Mouse (Mus musculus): ENCODE results near the gene Gpr27. TPM values are rescaled to one million over a fixed set of nuclear protein-coding genes. Genes with fewer than 3 reads are reported as not detected.

Gpr27 gene
- polyA plus RNA-seq (2014; fragmentation: Nextera tagmentation; extraction: Ambion mirVana), result 0.53 and 0.55 TPM in 2 replicates

DNA sequence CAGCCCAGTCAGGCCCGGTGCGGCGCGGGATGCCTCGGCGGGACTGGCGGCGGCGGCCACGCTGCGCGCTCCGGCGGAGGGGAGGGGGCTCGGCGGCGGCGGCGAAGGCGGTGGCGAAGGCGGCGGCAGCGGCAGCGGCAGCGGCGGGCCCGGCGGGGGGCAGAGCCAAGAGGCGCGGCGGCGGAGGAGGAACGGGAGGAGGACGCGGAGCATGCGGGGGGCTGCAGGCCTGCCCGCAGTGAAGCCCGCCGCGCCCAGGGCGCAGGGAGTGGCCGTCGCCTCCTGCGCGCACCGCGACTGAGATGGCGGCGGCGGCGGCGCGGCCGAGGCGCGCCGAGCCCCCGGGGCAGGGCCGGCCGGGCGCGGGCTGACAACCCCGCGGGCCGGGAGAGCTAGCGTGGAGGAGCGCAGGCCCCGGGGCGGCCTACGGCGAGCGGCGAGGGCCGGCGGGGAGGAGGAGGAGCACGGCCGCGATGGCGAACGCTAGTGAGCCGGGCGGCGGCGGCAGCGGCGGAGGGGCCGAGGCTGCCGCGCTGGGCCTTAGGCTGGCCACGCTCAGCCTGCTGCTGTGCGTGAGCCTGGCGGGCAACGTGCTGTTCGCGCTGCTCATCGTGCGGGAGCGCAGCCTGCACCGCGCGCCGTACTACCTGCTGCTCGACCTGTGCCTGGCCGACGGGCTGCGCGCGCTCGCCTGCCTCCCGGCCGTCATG lies at the start of gene Gpr27:
Gpr27 (plus strand) TSS at position 474 of the 710 bp plus-strand sequence.
- H3K9me3 ChIP-seq (ENCODE audit: control insufficient read depth, low read length), result no peaks in the 10 kb centered on the region
- 2% methylated on average over 92 of the region's 112 CpGs for WGBS
- no peak within 1 kb of the TSS for H3K27ac ChIP-seq (ENCODE audit: low read depth, low read length)
- DNase-seq (ENCODE audit: low spot score), result peak; percentile 55
- ATAC-seq (replicated peaks; ENCODE audit: low FRiP score), result peak; percentile 23
- H3K4me2 ChIP-seq, result peak within 1 kb of the TSS; percentile 76
- peaks cover 3% of the 10 kb centered on the region; the same call in 1 of the 2 replicates for H3K4me1 ChIP-seq (replicated peaks; ENCODE audit: control insufficient read depth, insufficient read depth, low read length)
- no peaks in the 10 kb centered on the region for H3K36me3 ChIP-seq (ENCODE audit: control insufficient read depth, insufficient read depth, low read length)
- H3K27me3 ChIP-seq (replicated peaks; ENCODE audit: control insufficient read depth, insufficient read depth, low read length), result peaks cover 77% of the 10 kb centered on the region
- peak within 1 kb of the TSS; percentile 40; the same call in 1 of the 2 replicates for H3K9ac ChIP-seq (ENCODE audit: low read depth, low read length)
- H3K4me3 ChIP-seq (ENCODE audit: low read depth, low read length), result peak within 1 kb of the TSS; percentile 63

- no peak for ATAC-seq (replicated peaks; ENCODE audit: low FRiP score)
- no peak overlapping the region for H3K27ac ChIP-seq (ENCODE audit: low read depth, low read length)
- whole genome bisulfite sequencing, result 57% methylated on average over 10 of the region's 10 CpGs
Measured at GRCm38 (mm10) chr6:99643439-99644199, 48.9 kb upstream of the Gpr27 start.

GRCm38 (mm10) chr6:99644386-99644785 lies 48.1 kb upstream of the Gpr27 start:
- DNase-seq (ENCODE audit: low spot score), result no peak
- H3K4me2 ChIP-seq, result no peak overlapping the region
- no peaks in the 10 kb centered on the region for H3K27me3 ChIP-seq (replicated peaks; ENCODE audit: control insufficient read depth, insufficient read depth, low read length)
- WGBS, result 71% methylated on average over 5 of the region's 5 CpGs
- H3K27ac ChIP-seq (ENCODE audit: low read depth, low read length), result no peak overlapping the region
- H3K9ac ChIP-seq (ENCODE audit: low read depth, low read length), result no peak overlapping the region
- no peak overlapping the region for H3K4me3 ChIP-seq (ENCODE audit: low read depth, low read length)
- no peaks in the 10 kb centered on the region for H3K9me3 ChIP-seq (ENCODE audit: control insufficient read depth, low read length)
- ATAC-seq (replicated peaks; ENCODE audit: low FRiP score), result no peak
- no peaks in the 10 kb centered on the region for H3K36me3 ChIP-seq (ENCODE audit: control insufficient read depth, insufficient read depth, low read length)
- no peaks in the 10 kb centered on the region for H3K4me1 ChIP-seq (replicated peaks; ENCODE audit: control insufficient read depth, insufficient read depth, low read length)

More at GRCm38 (mm10) chr6:99643439-99644199, 48.9 kb upstream of the Gpr27 start:
- Histone ChIP-seq H3K27me3 (replicated peaks; ENCODE audit: control insufficient read depth, insufficient read depth, low read length) (no peaks in the 10 kb centered on the region), H3K9me3 (ENCODE audit: control insufficient read depth, low read length) (no peaks in the 10 kb centered on the region), H3K4me2 (no peak overlapping the region), H3K4me3 (ENCODE audit: low read depth, low read length) (no peak overlapping the region), H3K36me3 (ENCODE audit: control insufficient read depth, insufficient read depth, low read length) (no peaks in the 10 kb centered on the region), H3K4me1 (replicated peaks; ENCODE audit: control insufficient read depth, insufficient read depth, low read length) (no peaks in the 10 kb centered on the region), H3K9ac (ENCODE audit: low read depth, low read length) (no peak overlapping the region)
- no peak for DNase-seq (ENCODE audit: low spot score)

DNA sequence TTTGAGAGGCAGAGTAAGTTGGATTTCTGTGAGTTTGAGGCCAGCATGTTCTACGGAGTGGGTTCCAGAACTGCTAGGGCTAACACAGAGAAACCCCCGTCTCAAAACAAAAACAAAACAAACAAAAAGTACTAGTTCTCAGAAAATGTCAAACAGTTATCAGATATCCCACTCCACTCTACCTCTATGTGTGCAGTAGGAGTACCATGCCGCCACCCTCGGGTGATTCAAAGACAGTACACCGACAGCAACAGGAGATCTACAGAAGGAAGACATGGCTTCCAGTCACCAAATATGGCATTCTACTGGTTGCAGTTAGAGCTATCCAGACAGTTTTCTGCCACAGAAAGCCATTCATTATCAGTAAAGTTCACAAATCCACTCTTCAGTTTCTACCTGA lies 47.6 kb upstream of the Gpr27 start:
- whole genome bisulfite sequencing, result 67% methylated on average over 5 of the region's 5 CpGs

GRCm38 (mm10) chr6:99646344-99646743 lies 46.1 kb upstream of the Gpr27 start:
- ATAC-seq (replicated peaks; ENCODE audit: low FRiP score) (no peak), DNase-seq (ENCODE audit: low spot score) (no peak)
- no peak overlapping the region for H3K9ac ChIP-seq (ENCODE audit: low read depth, low read length)
- H3K4me1 ChIP-seq (replicated peaks; ENCODE audit: control insufficient read depth, insufficient read depth, low read length), result no peaks in the 10 kb centered on the region
- H3K27me3 ChIP-seq (replicated peaks; ENCODE audit: control insufficient read depth, insufficient read depth, low read length), result no peaks in the 10 kb centered on the region
- WGBS, result 43% methylated on average over 10 of the region's 10 CpGs
- H3K4me2 ChIP-seq, result no peak overlapping the region
- no peak overlapping the region for H3K27ac ChIP-seq (ENCODE audit: low read depth, low read length)
- no peak overlapping the region for H3K4me3 ChIP-seq (ENCODE audit: low read depth, low read length)
- H3K9me3 ChIP-seq (ENCODE audit: control insufficient read depth, low read length), result no peaks in the 10 kb centered on the region
- no peaks in the 10 kb centered on the region for H3K36me3 ChIP-seq (ENCODE audit: control insufficient read depth, insufficient read depth, low read length)

More for the DNA sequence above, 47.6 kb upstream of the Gpr27 start:
- Histone ChIP-seq H3K27me3 (replicated peaks; ENCODE audit: control insufficient read depth, insufficient read depth, low read length) (no peaks in the 10 kb centered on the region), H3K4me2 (no peak overlapping the region), H3K27ac (ENCODE audit: low read depth, low read length) (no peak overlapping the region), H3K9me3 (ENCODE audit: control insufficient read depth, low read length) (no peaks in the 10 kb centered on the region), H3K4me1 (replicated peaks; ENCODE audit: control insufficient read depth, insufficient read depth, low read length) (no peaks in the 10 kb centered on the region), H3K4me3 (ENCODE audit: low read depth, low read length) (no peak overlapping the region), H3K9ac (ENCODE audit: low read depth, low read length) (no peak overlapping the region), H3K36me3 (ENCODE audit: control insufficient read depth, insufficient read depth, low read length) (no peaks in the 10 kb centered on the region)
- no peak for ATAC-seq (replicated peaks; ENCODE audit: low FRiP score)
- DNase-seq (ENCODE audit: low spot score), result no peak

GRCm38 (mm10) chr6:99649307-99649706 lies 43.2 kb upstream of the Gpr27 start:
- ATAC-seq (replicated peaks; ENCODE audit: low FRiP score), result no peak
- WGBS, result 39% methylated on average over 2 of the region's 2 CpGs
- no peak overlapping the region for H3K27ac ChIP-seq (ENCODE audit: low read depth, low read length)

DNA sequence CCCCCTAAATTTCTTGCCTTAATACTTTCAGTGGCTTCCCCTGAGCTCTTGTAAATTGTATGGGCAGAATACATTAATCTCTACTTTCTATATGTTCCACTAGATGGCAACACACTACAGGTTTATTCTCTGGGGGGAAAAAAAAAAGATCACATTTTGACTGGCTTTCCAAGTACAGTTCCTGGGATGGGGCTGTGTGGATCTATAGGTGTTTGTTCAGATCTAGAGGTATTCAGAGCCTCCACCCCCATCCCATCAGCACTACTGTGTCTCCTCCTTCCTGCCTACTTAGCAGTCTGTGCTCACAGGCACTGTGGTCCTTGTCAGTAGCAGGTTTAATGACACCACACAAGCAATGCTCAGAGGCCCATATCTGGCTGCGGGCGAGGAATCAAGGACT lies 40.1 kb upstream of the Gpr27 start:
- H3K4me2 ChIP-seq, result no peak overlapping the region
- H3K4me3 ChIP-seq (ENCODE audit: low read depth, low read length), result no peak overlapping the region
- H3K27me3 ChIP-seq (replicated peaks; ENCODE audit: control insufficient read depth, insufficient read depth, low read length), result no peaks in the 10 kb centered on the region
- no peaks in the 10 kb centered on the region for H3K36me3 ChIP-seq (ENCODE audit: control insufficient read depth, insufficient read depth, low read length)
- H3K9ac ChIP-seq (ENCODE audit: low read depth, low read length), result no peak overlapping the region
- no peaks in the 10 kb centered on the region for H3K9me3 ChIP-seq (ENCODE audit: control insufficient read depth, low read length)
- no peak for ATAC-seq (replicated peaks; ENCODE audit: low FRiP score)
- H3K4me1 ChIP-seq (replicated peaks; ENCODE audit: control insufficient read depth, insufficient read depth, low read length), result no peaks in the 10 kb centered on the region; the same call in 1 of the 2 replicates
- WGBS, result 75% methylated on average over 2 of the region's 2 CpGs
- H3K27ac ChIP-seq (ENCODE audit: low read depth, low read length), result no peak overlapping the region
- no peak for DNase-seq (ENCODE audit: low spot score)

More at GRCm38 (mm10) chr6:99649307-99649706, 43.2 kb upstream of the Gpr27 start:
- Histone ChIP-seq H3K9ac (ENCODE audit: low read depth, low read length) (no peak overlapping the region), H3K4me3 (ENCODE audit: low read depth, low read length) (no peak overlapping the region), H3K36me3 (ENCODE audit: control insufficient read depth, insufficient read depth, low read length) (no peaks in the 10 kb centered on the region), H3K4me1 (replicated peaks; ENCODE audit: control insufficient read depth, insufficient read depth, low read length) (no peaks in the 10 kb centered on the region), H3K9me3 (ENCODE audit: control insufficient read depth, low read length) (no peaks in the 10 kb centered on the region), H3K4me2 (no peak overlapping the region), H3K27me3 (replicated peaks; ENCODE audit: control insufficient read depth, insufficient read depth, low read length) (no peaks in the 10 kb centered on the region)
- no peak for DNase-seq (ENCODE audit: low spot score)

DNA sequence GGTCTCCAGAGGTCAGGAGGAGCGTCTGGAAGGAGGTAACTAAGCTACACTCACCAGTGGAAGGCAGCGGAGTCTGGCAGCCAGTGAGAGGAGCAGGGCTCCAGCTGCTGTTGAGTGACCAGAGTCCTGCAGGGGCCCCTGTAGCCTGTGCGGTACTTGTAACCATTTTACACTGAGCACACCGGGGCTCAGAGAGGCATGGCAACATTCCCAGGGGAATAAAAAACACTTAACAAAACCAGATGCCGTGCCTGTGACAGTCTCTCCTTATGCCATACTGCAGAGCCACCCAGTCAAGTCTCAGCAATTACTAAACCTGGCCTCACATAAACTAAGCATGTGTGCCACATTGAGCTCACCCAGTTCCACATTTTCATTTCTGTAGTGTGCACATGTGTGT lies 38.1 kb upstream of the Gpr27 start:
- H3K4me3 ChIP-seq (ENCODE audit: low read depth, low read length), result no peak overlapping the region
- H3K9ac ChIP-seq (ENCODE audit: low read depth, low read length), result no peak overlapping the region

More for the DNA sequence above, 38.1 kb upstream of the Gpr27 start:
- no peak overlapping the region for H3K27ac ChIP-seq (ENCODE audit: low read depth, low read length)
- H3K27me3 ChIP-seq (replicated peaks; ENCODE audit: control insufficient read depth, insufficient read depth, low read length), result no peaks in the 10 kb centered on the region
- DNase-seq (ENCODE audit: low spot score) (no peak), ATAC-seq (replicated peaks; ENCODE audit: low FRiP score) (no peak)
- no peak overlapping the region for H3K4me2 ChIP-seq
- H3K4me1 ChIP-seq (replicated peaks; ENCODE audit: control insufficient read depth, insufficient read depth, low read length), result no peaks in the 10 kb centered on the region; the same call in 1 of the 2 replicates
- no peaks in the 10 kb centered on the region for H3K9me3 ChIP-seq (ENCODE audit: control insufficient read depth, low read length)
- no peaks in the 10 kb centered on the region for H3K36me3 ChIP-seq (ENCODE audit: control insufficient read depth, insufficient read depth, low read length)
- WGBS, result 77% methylated on average over 5 of the region's 5 CpGs
